Comparison of ENCODE assay signal across 17 mouse cellular contexts in genomic region chr2:128450045-128450444, GRCm38 (mm10).
"Had no signal": no experiment of that assay in that cellular context is flagged by ENCODE, and none has a peak within 500 bp of the region (broad histone marks: within the 10 kb centered on the region; RNA-seq: fewer than 3 reads in every experiment).

No protein-coding gene starts in this region.

- H3K27me3 ChIP-seq: limb, embryonic 15.5 days; liver, embryonic 13.5 days; lung, embryonic 15.5 days; midbrain, embryonic 12.5 days; neural tube, embryonic 13.5 days; stomach, embryonic 15.5 days had no signal

- H3K9me3 ChIP-seq: limb, embryonic 15.5 days; liver, embryonic 13.5 days; lung, embryonic 15.5 days; megakaryocyte, embryonic 14.5 days; midbrain, embryonic 12.5 days; neural tube, embryonic 13.5 days; stomach, embryonic 15.5 days had no signal

- H3K27ac ChIP-seq: limb, embryonic 15.5 days; liver, embryonic 13.5 days; lung, embryonic 15.5 days; macrophage; midbrain, embryonic 12.5 days; neural tube, embryonic 13.5 days; stomach, embryonic 15.5 days had no signal

- H3K36me3 ChIP-seq: limb, embryonic 15.5 days; liver, embryonic 13.5 days; lung, embryonic 15.5 days; midbrain, embryonic 12.5 days; neural tube, embryonic 13.5 days; stomach, embryonic 15.5 days had no signal

- H3K4me2 ChIP-seq: limb, embryonic 15.5 days; liver, embryonic 13.5 days; lung, embryonic 15.5 days; midbrain, embryonic 12.5 days; neural tube, embryonic 13.5 days; stomach, embryonic 15.5 days had no signal

- H3K9ac ChIP-seq: limb, embryonic 15.5 days; liver, embryonic 13.5 days; liver, postnatal 0 days; lung, embryonic 15.5 days; midbrain, embryonic 12.5 days; neural tube, embryonic 13.5 days; stomach, embryonic 15.5 days had no signal

- H3K4me3 ChIP-seq: limb, embryonic 15.5 days; liver, embryonic 13.5 days; lung, embryonic 15.5 days; megakaryocyte, embryonic 14.5 days; midbrain, embryonic 12.5 days; neural tube, embryonic 13.5 days; stomach, embryonic 15.5 days had no signal

- H3K4me1 ChIP-seq: limb, embryonic 15.5 days; liver, embryonic 13.5 days; midbrain, embryonic 12.5 days; neural tube, embryonic 13.5 days; stomach, embryonic 15.5 days had no signal

- ATAC-seq: liver, postnatal 0 days; midbrain, embryonic 16.5 days had no signal

- DNase-seq: kidney, postnatal 10 days; layer of hippocampus, postnatal 36 days; liver, embryonic 13.5 days; liver, postnatal 0 days; lung, postnatal 14 days; retina, postnatal 1 day; right cerebral cortex, postnatal 4 days; thymus, adult 2 months; thymus, postnatal 25 days had no signal
